Mouse (Mus musculus) liver, adult 2 months (tissue): ENCODE results near the gene Borcs7. TPM values are rescaled to one million over a fixed set of nuclear protein-coding genes. Genes with fewer than 3 reads are reported as not detected.

Source experiments
- DNase-seq: peaks from one replicate; pipeline ENCODE4 v3.0.0-alpha.2; 2011; ENCODE audit warnings: low read depth, low spot score; ENCODE audit errors: extremely low read depth
- H3K27ac ChIP-seq: fragments of 200-500 bp; replicated peaks from 2 replicates; pipeline ENCODE4 v1.5.1; 2012; ENCODE audit warnings: low read depth, mild to moderate bottlenecking, control low read depth, inconsistent platforms, low read length; ENCODE audit not compliant: insufficient read depth
- H3K27me3 ChIP-seq: fragments of 200-500 bp; 2 replicates; pipeline ENCODE4 v1.6.1; 2012; ENCODE audit warnings: mild to moderate bottlenecking, moderate library complexity, low read length, inconsistent platforms; ENCODE audit not compliant: control insufficient read depth, insufficient read depth
- H3K36me3 ChIP-seq: fragments of 200-500 bp; 2 replicates; pipeline ENCODE4 v1.6.1; 2012; ENCODE audit warnings: low read length, inconsistent platforms; ENCODE audit not compliant: control insufficient read depth, insufficient read depth
- H3K4me1 ChIP-seq: fragments of 200-500 bp; 2 replicates; pipeline ENCODE4 v1.6.1; 2011; ENCODE audit warnings: low read length; ENCODE audit not compliant: control insufficient read depth, insufficient read depth
- H3K4me3 ChIP-seq: fragments of 200-500 bp; 2 replicates; pipeline ENCODE4 v1.5.1; 2011; ENCODE audit warnings: low read depth, mild to moderate bottlenecking, control low read depth, low read length, moderate library complexity; ENCODE audit not compliant: insufficient read depth
- H3K79me2 ChIP-seq: fragments of 200-500 bp; 2 replicates; pipeline ENCODE4 v1.6.1; 2012; ENCODE audit warnings: inconsistent platforms, mild to moderate bottlenecking, low read length, moderate library complexity; ENCODE audit not compliant: control insufficient read depth, insufficient read depth
- H3K9ac ChIP-seq: fragments of 200-500 bp; 2 replicates; pipeline ENCODE4 v1.6.1; 2012; ENCODE audit warnings: low read depth, mild to moderate bottlenecking, control low read depth, inconsistent platforms, low read length
- CTCF ChIP-seq: fragments of 200-500 bp; IDR thresholded peaks from 2 replicates; pipeline ENCODE4 v1.5.1; 2011; ENCODE audit warnings: low read depth, low read length, control low read depth
- POLR2A ChIP-seq: fragments of 200-500 bp; IDR thresholded peaks from 2 replicates; pipeline ENCODE4 v1.6.1; 2011; ENCODE audit warnings: low read length, control low read depth; ENCODE audit not compliant: insufficient read depth; ENCODE audit errors: extremely low read depth
- WGBS: fragments of 180-500 bp; shearing (Covaris S2); methylation state at CpG from one replicate; pipeline ENCODE4 v1.1.7; 2018; 5-methylcytosine and 5-hydroxymethylcytosine counted together
- polyA plus RNA-seq: library from polyadenylated mRNA; depleted of rRNA; stranded (reverse); fragments of >200 nt; gene quantifications from 2 replicates; pipeline ENCODE4 v1.2.3, GENCODE M21; 2012
- total RNA-seq: library from RNA; depleted of rRNA; stranded (reverse); fragments of >200 nt; gene quantifications from 2 replicates; pipeline ENCODE4 v1.2.3, GENCODE M21; 2014

Gene Borcs7
- total and polyA plus RNA-seq, 2 experiments: 2.9 to 4.8 TPM

DNA sequence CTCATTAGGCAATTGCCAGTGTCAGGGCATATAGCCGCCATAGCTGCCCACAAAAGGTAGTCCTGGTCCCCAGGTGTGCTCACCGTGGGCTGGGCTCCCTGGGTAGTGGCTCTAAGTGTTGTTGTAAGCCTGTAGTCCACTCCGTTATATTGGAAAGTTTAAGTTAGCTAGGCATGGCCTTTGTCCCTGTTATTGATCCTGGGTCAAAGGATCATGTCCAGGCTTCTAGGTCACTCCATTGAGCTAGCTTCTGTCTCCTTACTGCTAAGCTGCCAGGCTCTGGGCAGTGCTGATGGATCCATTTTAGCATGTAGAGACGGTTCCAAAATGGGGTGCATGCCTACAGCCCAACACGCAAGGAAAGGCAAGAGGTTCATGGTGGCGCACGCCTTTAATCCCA is 31.4 kb upstream of the Borcs7 start:
- H3K79me2 ChIP-seq: no peaks in the 10 kb centered on the region
- WGBS: 32% methylated on average over 7 of the region's 7 CpGs
- TF ChIP-seq POLR2A (no peak), CTCF (no peak)
- H3K9ac ChIP-seq: peak overlapping the region; percentile 46
- H3K27me3 ChIP-seq: no peaks in the 10 kb centered on the region
- peak overlapping the region; percentile 45 for H3K27ac ChIP-seq
- peaks cover 30% of the 10 kb centered on the region for H3K4me1 ChIP-seq
- H3K36me3 ChIP-seq: peaks cover 22% of the 10 kb centered on the region
- no peak overlapping the region for H3K4me3 ChIP-seq
- peak; percentile 96 for DNase-seq

DNA sequence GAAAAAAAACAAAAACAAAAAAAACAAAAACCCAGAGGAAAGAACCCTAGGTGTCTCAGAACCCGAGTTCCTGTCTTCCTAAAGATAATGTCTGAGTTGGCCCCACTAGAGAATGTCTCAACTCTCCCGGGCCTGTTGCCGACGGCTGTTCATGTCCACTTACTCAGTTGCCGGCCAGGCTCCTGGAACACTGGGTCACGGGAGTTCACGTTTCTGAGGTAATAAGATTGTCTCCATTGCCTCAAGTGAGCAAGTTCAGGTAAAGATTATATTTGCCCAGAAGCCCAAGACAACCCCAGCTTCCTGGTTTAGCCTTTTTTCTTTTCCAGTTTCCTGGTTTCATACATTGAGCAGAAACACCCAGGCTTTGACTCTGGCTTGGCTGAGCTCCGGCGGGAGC is 30.9 kb upstream of the Borcs7 start:
- 25% methylated on average over 9 of the region's 9 CpGs for WGBS
- TF ChIP-seq CTCF (no peak), POLR2A (no peak)

DNA sequence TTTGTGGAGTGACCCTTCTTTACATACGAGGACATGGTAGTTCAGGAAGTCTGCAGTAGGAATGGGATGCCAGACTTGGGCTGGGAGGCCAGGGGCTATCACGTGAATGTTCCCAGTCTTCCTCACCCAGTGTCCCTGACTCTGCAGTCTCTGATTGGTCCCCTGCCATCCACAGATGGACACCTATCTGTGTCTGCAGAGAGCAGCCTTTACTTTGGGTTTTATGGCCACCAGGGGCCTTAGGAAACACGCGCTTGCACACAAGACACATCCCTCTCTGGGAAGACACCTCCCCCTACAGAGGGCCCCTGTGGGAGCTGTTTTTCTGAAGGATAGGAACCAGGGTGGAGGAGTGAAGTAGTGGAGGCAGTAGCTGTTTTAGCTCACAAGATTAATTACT is 28.2 kb upstream of the Borcs7 start:
- Histone ChIP-seq H3K4me1 (peaks cover 30% of the 10 kb centered on the region), H3K27me3 (no peaks in the 10 kb centered on the region), H3K9ac (no peak overlapping the region), H3K4me3 (no peak overlapping the region), H3K79me2 (no peaks in the 10 kb centered on the region), H3K27ac (no peak overlapping the region), H3K36me3 (no peaks in the 10 kb centered on the region)
- no peak for DNase-seq
- WGBS: 63% methylated on average over 4 of the region's 4 CpGs
- TF ChIP-seq POLR2A (no peak), CTCF (no peak)

More for the DNA sequence above, 30.9 kb upstream of the Borcs7 start:
- H3K9ac ChIP-seq: no peak overlapping the region
- peak overlapping the region; percentile 42 for H3K27ac ChIP-seq
- H3K4me3 ChIP-seq: no peak overlapping the region
- H3K36me3 ChIP-seq: peaks cover 16% of the 10 kb centered on the region
- peaks cover 30% of the 10 kb centered on the region for H3K4me1 ChIP-seq
- H3K79me2 ChIP-seq: no peaks in the 10 kb centered on the region
- DNase-seq: peak; percentile 74
- H3K27me3 ChIP-seq: no peaks in the 10 kb centered on the region

DNA sequence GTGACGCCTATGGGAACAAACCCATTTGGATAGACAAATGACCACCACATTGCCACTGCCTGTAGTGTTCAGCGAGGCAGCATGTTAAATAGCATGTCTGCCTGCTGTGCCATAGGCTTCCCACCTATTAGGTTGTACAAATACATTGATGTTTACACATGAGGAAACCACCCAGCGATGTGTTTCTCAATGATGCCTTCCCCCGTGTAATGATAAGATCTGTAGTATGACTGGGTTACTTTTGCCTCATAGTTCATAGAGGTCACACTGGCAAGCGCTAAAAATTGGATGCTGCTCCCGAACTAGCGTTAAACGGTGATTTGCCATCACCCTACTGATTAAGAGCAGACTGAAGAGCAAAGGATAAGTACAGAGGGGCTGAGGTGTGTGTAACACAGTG is 27.5 kb upstream of the Borcs7 start:
- no peak overlapping the region for H3K9ac ChIP-seq
- no peak overlapping the region for H3K27ac ChIP-seq
- no peak overlapping the region for H3K4me3 ChIP-seq
- H3K27me3 ChIP-seq: no peaks in the 10 kb centered on the region
- TF ChIP-seq POLR2A: no peak
- no peak for TF ChIP-seq CTCF
- DNase-seq: peak; percentile 89
- H3K79me2 ChIP-seq: no peaks in the 10 kb centered on the region
- peaks cover 33% of the 10 kb centered on the region for H3K4me1 ChIP-seq
- no peaks in the 10 kb centered on the region for H3K36me3 ChIP-seq
- 29% methylated on average over 8 of the region's 8 CpGs for WGBS

DNA sequence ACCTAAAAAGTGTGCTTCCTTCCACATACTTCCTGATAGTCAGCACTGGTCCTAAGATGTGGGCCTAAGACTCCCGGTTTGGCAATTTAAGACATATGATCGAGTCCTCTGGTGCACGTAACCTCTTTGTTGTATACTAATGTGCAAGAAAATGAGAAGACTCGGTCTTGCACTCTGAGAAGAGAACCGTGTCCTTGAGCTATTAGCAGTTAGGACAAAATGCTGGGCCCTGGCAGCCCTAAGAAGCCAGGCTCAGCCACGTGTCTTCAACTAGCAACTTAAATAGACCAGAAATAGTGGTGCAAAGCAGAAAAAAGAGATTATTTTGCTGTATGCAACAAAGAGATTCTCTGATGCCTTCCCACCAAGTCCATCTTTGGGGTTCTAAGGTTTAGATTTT is 26.9 kb upstream of the Borcs7 start:
- TF ChIP-seq CTCF (no peak), POLR2A (no peak)
- WGBS: 89% methylated on average over 6 of the region's 6 CpGs
- no peak overlapping the region for H3K9ac ChIP-seq
- no peaks in the 10 kb centered on the region for H3K79me2 ChIP-seq
- peaks cover 37% of the 10 kb centered on the region for H3K4me1 ChIP-seq
- no peaks in the 10 kb centered on the region for H3K36me3 ChIP-seq
- H3K27ac ChIP-seq: no peak overlapping the region
- no peak overlapping the region for H3K4me3 ChIP-seq
- DNase-seq: no peak
- no peaks in the 10 kb centered on the region for H3K27me3 ChIP-seq

DNA sequence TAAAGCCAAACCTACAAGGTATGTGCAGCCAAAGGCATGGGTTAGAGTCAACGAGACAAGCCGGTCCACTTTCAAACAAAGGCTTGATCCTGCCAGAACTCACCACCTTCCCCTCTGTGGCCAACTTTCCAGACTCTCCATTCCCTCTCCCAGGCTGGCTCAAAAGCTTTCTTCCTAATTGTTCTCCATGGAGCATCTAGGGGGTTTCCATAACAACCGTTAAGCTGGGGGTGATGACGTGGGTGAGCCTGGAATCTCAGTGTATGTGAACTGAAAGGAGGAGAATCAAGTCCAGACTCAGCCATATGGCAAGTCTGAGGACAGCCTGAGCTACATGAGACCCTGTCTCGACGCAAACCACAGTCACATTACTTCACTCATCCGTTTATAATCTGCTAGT is 24.2 kb upstream of the Borcs7 start:
- peak; percentile 5 for DNase-seq
- TF ChIP-seq CTCF: no peak
- TF ChIP-seq POLR2A: no peak
- 84% methylated on average over 7 of the region's 7 CpGs for WGBS

More for the DNA sequence above, 24.2 kb upstream of the Borcs7 start:
- Histone ChIP-seq H3K4me3 (no peak overlapping the region), H3K79me2 (no peaks in the 10 kb centered on the region), H3K27me3 (no peaks in the 10 kb centered on the region), H3K4me1 (peaks cover 31% of the 10 kb centered on the region), H3K36me3 (no peaks in the 10 kb centered on the region), H3K27ac (no peak overlapping the region), H3K9ac (no peak overlapping the region)
